In the genomic region with DNA sequence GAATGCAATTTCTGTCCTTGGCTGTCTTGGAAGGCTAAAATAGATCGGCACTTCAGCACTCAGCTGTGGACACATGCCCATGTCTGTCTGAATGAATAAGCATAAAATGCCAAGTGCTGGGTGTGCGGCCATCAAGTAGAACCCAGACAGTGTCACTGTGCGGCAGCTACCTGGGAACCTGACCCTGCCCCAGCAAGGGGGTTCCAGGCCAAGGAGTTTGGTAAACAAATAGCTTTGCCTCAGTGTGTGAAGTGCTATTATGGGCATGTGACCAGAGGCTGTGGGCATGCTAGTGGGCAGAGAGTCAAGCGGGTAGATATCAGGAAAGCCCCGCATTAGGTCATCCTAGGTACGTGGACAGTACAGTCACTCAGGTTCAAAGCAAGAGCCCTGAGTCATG, we compare ENCODE assay signal across 21 mouse cellular contexts. TPM values are rescaled to one million over a fixed set of nuclear protein-coding genes. Genes with fewer than 3 reads are reported as not detected.
A peak's percentile ranks its signal among the peaks of the same experiment; 100 is the strongest.
DNase-seq lines count a peak whose midpoint lies in the region; ATAC-seq and TF ChIP-seq lines count a peak whose summit lies in the region.
"Had no signal": no experiment of that assay in that cellular context is flagged by ENCODE, and none has a peak within 500 bp of the region (broad histone marks: within the 10 kb centered on the region; RNA-seq: fewer than 3 reads in every experiment).

No protein-coding gene starts in this region.

- H3K4me1 ChIP-seq in megakaryocyte, embryonic 14.5 days: peaks cover 25% of the 10 kb centered on the region
- H3K4me1 ChIP-seq in heart, embryonic 14.5 days (ENCODE audit: control insufficient read depth in 2 of 2, insufficient read depth in 2 of 2, low read length in 2 of 2): peaks cover 5 to 10% of the 10 kb centered on the region in 2 experiments; a peak in 3 of 4 replicates
- no peaks in the 10 kb centered on the region for H3K4me1 ChIP-seq in cerebellum, adult 2 months (ENCODE audit: control insufficient read depth, insufficient read depth, low read length)
- H3K4me1 ChIP-seq: hindbrain, embryonic 12.5 days; liver, embryonic 13.5 days; neural tube, embryonic 15.5 days had no signal

- H3K27me3 ChIP-seq in megakaryocyte, embryonic 14.5 days (replicated peaks): peaks cover 8% of the 10 kb centered on the region
- no peaks in the 10 kb centered on the region for H3K27me3 ChIP-seq in heart, embryonic 14.5 days (ENCODE audit: control insufficient read depth, insufficient read depth, low read length)
- no peaks in the 10 kb centered on the region; the same call in 1 of the 2 replicates for H3K27me3 ChIP-seq in cerebellum, adult 2 months (ENCODE audit: control insufficient read depth, insufficient read depth, low read length)
- H3K27me3 ChIP-seq: hindbrain, embryonic 12.5 days; liver, embryonic 13.5 days; neural tube, embryonic 15.5 days had no signal

- H3K36me3 ChIP-seq in megakaryocyte, embryonic 14.5 days (replicated peaks; ENCODE audit: low read length): no peaks in the 10 kb centered on the region
- no peaks in the 10 kb centered on the region for H3K36me3 ChIP-seq in heart, embryonic 14.5 days (ENCODE audit: control insufficient read depth, insufficient read depth, low read length)
- H3K36me3 ChIP-seq: hindbrain, embryonic 12.5 days; liver, embryonic 13.5 days; neural tube, embryonic 15.5 days had no signal

- peak; percentile 47 for DNase-seq in gastrocnemius, adult 18-20 months (ENCODE audit: low spot score)
- DNase-seq in gastrocnemius, postnatal 10 days: no peak
- peak; percentile 52 for DNase-seq in skeletal muscle tissue, adult 2 months (ENCODE audit: low read depth, low spot score)
- DNase-seq in embryo, embryonic 10 days (ENCODE audit: low spot score): no peak
- DNase-seq in cerebellum, adult 2 months: no peak
- DNase-seq: cerebellum, adult 9-10 months; forebrain, postnatal 0 days; liver, embryonic 13.5 days; lung, postnatal 10 days; right cerebral cortex, postnatal 4 days; thymus, postnatal 36 days had no signal

- no peak overlapping the region for H3K9ac ChIP-seq in heart, embryonic 14.5 days (ENCODE audit: low read length)
- H3K9ac ChIP-seq: forebrain, postnatal 0 days; hindbrain, embryonic 12.5 days; liver, embryonic 13.5 days; neural tube, embryonic 15.5 days had no signal

- no peaks in the 10 kb centered on the region for H3K9me3 ChIP-seq in megakaryocyte, embryonic 14.5 days
- H3K9me3 ChIP-seq in heart, embryonic 14.5 days (ENCODE audit: control insufficient read depth, low read length): no peaks in the 10 kb centered on the region
- H3K9me3 ChIP-seq: hindbrain, embryonic 12.5 days; liver, embryonic 13.5 days; neural tube, embryonic 15.5 days had no signal

- H3K4me3 ChIP-seq in megakaryocyte, embryonic 14.5 days (replicated peaks): peak overlapping the region; percentile 14
- H3K4me3 ChIP-seq in heart, embryonic 14.5 days (ENCODE audit: control insufficient read depth in 1 of 2, insufficient read depth in 1 of 2, low read depth in 1 of 2, low read length in 2 of 2): no peak overlapping the region
- H3K4me3 ChIP-seq in cerebellum, adult 2 months (replicated peaks; ENCODE audit: insufficient read depth, low read depth, low read length): no peak overlapping the region
- H3K4me3 ChIP-seq: hindbrain, embryonic 12.5 days; layer of hippocampus, adult 2 months; liver, embryonic 13.5 days; neural tube, embryonic 15.5 days had no signal

- TF ChIP-seq POLR2A in cerebellum, adult 2 months (IDR thresholded peaks at IDR 0.05; ENCODE audit: borderline replicate concordance, insufficient read depth, low read length): no peak

- 56% methylated on average over 6 of the region's 6 CpGs for WGBS in heart, embryonic 14.5 days
- WGBS in cerebellum, adult 2 months: 72% methylated on average over 6 of the region's 6 CpGs

- 0 out of 2 replicates have a peak overlapping the region, but pooled peaks have one; percentile 13 for H3K4me2 ChIP-seq in heart, embryonic 14.5 days (ENCODE audit: low read length)
- H3K4me2 ChIP-seq: hindbrain, embryonic 12.5 days; liver, embryonic 13.5 days; midbrain, embryonic 11.5 days; neural tube, embryonic 15.5 days had no signal

- ATAC-seq in megakaryocyte, adult 5-6 weeks (ENCODE audit: poor library complexity, severe bottlenecking): no peak
- no peak for ATAC-seq in heart, embryonic 14.5 days (ENCODE audit: insufficient number of reproducible peaks, insufficient read depth, low FRiP score, low read depth)
- ATAC-seq: CD4-positive, CD25-positive, alpha-beta regulatory T cell, adult 4 months; forebrain, postnatal 0 days; inflammation-experienced regulatory T-cells, adult 6 months had no signal

- no peak overlapping the region for H3K27ac ChIP-seq in heart, embryonic 14.5 days (replicated peaks in 1 of 2; ENCODE audit: control insufficient read depth in 1 of 2, insufficient read depth in 1 of 2, low read depth in 2 of 2, low read length in 2 of 2)
- H3K27ac ChIP-seq in cerebellum, adult 2 months (ENCODE audit: insufficient read depth, low read length): no peak overlapping the region
- H3K27ac ChIP-seq: hindbrain, embryonic 12.5 days; kidney, postnatal 0 days; layer of hippocampus, adult 2 months; liver, embryonic 13.5 days; neural tube, embryonic 15.5 days had no signal

- no peak for TF ChIP-seq CTCF in cerebellum, adult 2 months (IDR thresholded peaks at IDR 0.05; ENCODE audit: borderline replicate concordance, insufficient read depth, low read depth, low read length)

RNA-seq across cellular contexts. Expression of a gene that starts 8.1 kb away (rescaled TPM):
- total RNA-seq in gastrocnemius, adult 18-20 months (2021): 100 to 1,000 TPM; 122 TPM
- total RNA-seq in gastrocnemius, postnatal 10 days (2021): 10 to 100 TPM; 86.9 to 90.7 TPM
- 0.67 and 1.5 TPM in 2 replicates for polyA plus RNA-seq in megakaryocyte, embryonic 14.5 days (2012; ENCODE audit: insufficient read depth, low replicate concordance)
- 39.1 and 42.8 TPM in 2 replicates for total RNA-seq in megakaryocyte, adult 5-6 weeks (2015)
- total RNA-seq in megakaryocyte, adult 5-6 weeks (2017): 21.6 and 26.8 TPM in 2 replicates
- 31.5 and 32.2 TPM in 2 replicates for polyA plus RNA-seq in heart, embryonic 14.5 days (2014; fragmentation: Nextera tagmentation; extraction: Ambion mirVana)
- polyA plus RNA-seq in cerebellum, adult 2 months (2012; rRNA removed): 37.7 and 38.9 TPM in 2 replicates

Comparison
In these comparisons a context has a peak if more than half of its experiments do, and no peak if none do; other contexts are left out.
1. DNase-seq: peak in gastrocnemius, adult 18-20 months (single experiment) and skeletal muscle tissue, adult 2 months (single experiment); none in gastrocnemius, postnatal 10 days (single experiment), embryo, embryonic 10 days (single experiment) and cerebellum, adult 2 months (0 of 2).